Mouse (Mus musculus) stomach, postnatal 0 days (tissue): Measurements from ENCODE around the gene Ddx31.

Source experiments
- CTCF ChIP-seq: IDR thresholded peaks from 2 replicates; pipeline ENCODE4 v1.5.1; 2016; ENCODE audit warnings: antibody characterized with exemption, low read depth, mild to moderate bottlenecking, moderate library complexity
- EP300 ChIP-seq: optimal IDR thresholded peaks from 2 replicates; pipeline ENCODE3; 2016; ENCODE audit warnings: antibody characterized with exemption

GRCm38 (mm10) chr2:28946312-28946711 lies 106.1 kb downstream of the Ddx31 start:
- TF ChIP-seq EP300 (no peak), CTCF (no peak)
